Mouse (Mus musculus) c-Kit-negative CD71-positive TER-119-positive erythroid progenitor cells, embryonic 14.5 days (primary cell): Measurements from ENCODE around the gene Zfx.

Experiments
- DNase-seq: peaks from one replicate; pipeline ENCODE4 v3.0.0-alpha.2; 2013; ENCODE audit warnings: low read depth, low spot score

Zfx gene

DNA sequence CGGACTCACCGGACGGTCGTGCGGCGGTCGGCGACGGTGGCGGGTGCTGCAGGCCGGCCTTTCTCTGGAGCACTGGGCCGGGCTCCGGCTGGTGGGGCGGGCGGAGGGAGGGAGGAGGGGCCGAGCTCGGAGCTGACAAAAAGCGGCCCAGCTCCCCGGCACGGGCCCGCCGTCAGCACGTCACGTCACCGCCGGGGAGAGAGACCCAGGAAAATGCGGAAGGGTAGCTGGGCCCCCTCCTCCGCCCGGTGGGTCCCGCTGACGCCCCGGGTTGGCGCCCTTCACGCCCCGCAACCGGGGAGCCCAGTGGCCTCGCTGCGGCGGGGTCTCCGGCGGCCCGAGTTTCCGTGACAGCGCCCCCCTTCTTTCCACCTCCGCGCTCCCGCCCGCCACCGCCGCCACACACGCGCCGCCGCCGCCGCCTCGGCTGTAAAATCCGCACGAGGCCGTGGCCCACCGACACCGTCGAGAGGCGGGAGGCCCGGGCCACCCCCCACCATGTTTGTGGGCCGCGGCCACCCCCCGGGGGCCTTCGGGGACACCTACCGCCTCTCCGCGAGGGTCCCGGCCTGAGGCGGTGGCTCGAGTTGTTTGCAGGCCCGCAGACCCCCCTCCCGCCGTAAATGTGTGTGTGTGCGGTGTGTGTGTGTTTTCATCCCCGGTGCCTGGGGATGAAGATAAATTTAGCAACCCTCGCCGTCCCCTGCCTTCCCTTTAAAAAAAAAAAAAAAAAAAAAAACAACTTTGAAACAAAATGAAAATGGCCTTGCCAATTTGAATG lies at the start of gene Zfx:
Gene Zfx (minus strand): TSS at position 644 of the 781 bp plus-strand sequence.
- DNase-seq = no peak

DNA sequence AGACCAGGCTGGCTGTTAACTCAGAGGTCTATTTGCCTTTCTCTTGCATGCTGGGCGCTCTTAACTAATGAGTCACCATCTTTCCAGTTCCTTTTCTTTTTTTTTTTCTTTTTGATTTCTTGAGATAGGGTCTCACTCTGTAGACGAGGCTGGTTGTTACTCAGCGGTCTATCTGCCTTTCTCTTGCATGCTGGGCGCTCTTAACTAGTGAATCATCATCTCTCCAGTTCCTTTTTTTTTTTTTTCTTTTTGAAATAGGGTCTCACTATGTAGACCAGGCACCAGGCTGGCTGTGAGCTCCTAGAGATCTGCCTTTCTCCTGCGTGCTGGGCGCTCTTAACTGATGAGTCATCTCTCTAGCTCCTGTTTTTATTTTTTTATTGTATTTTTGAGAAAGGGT lies 45.8 kb upstream of the Zfx start:
- no peak for DNase-seq

GRCm38 (mm10) chrX:94152251-94152830 lies 28.8 kb upstream of the Zfx start:
- DNase-seq = no peak

DNA sequence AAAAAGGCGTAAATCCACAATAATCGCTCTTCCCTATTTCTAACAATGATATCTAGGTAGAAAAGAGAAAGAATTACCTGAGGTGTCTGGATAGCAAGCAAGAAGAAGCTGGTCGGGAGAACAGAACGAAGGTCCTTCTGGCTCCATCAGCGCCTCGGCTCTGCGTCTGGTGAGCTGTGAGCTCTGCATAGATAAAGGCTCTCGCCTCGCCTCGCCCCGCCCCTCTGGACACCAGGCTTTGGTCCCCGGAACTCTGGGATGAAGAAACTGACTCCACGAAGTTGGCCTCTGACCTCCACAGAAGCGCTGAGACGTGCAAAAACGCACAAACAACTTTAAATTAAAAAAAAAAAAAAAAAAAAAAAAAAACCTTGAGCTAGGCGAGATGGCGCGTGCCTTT lies 27.0 kb upstream of the Zfx start:
- no peak for DNase-seq

DNA sequence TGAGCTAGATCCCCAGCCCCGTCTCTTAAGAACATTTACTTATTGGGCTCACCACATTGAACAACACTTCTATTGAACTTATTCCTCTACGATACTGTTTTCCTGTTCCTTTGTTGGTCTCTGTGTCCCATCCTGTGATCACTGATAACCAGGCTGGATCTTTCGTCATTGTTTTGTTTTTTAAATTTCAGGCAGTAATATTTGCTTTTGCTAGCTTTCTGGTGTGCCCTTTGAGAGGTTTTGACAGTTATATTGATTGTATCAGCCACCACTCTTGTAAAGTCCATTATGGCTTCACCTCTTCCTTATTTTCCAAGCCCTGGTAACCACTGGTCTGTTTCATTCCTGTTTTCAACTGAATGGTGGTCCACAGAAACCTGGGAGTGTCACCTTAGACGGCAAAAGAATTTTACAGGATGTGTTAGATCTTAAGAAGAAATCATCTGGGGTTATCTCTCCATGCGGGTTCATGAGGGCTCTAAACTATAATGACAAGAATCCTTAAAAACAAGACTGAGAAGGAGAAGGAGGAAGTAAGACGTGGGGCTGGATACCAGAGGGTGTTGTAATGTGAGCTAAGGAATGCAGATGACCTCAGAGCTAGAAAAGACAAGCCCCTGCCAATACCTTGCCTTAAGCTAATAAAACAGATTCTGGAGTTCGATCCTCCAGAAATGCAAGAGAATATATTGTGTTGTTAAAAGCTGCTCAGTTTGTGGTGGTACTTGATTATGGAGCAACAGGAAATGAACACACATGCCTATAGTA lies 18.7 kb upstream of the Zfx start:
- no peak for DNase-seq

GRCm38 (mm10) chrX:94140080-94140479 lies 16.6 kb upstream of the Zfx start:
- no peak for DNase-seq

- DNase-seq = no peak
Measured at GRCm38 (mm10) chrX:94138256-94138655, 14.8 kb upstream of the Zfx start.

- DNase-seq = no peak
Measured at GRCm38 (mm10) chrX:94135084-94135483, 11.6 kb upstream of the Zfx start.

DNA sequence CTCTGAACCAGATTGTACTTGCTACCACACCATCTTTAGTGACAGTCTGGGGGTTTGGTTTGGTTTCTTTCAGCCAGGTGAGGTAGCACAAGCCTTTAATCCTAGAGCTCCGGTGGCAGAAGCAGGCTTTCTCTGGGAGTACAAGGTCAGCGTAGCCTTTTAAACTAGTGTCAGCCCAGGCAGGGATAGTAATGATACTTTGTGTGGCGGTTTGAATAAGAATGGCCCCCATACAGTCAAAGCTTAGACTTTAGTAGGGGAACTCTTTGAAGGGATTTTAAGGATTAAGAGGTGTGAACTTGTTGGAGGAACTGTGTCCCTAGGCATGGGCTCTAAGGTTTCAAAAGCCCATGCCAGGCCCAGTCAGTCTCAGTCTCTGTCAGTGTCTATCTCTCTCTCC lies 10.0 kb upstream of the Zfx start:
- DNase-seq = no peak

- DNase-seq = no peak
Measured at GRCm38 (mm10) chrX:94132239-94132638, 8.7 kb upstream of the Zfx start.

DNA sequence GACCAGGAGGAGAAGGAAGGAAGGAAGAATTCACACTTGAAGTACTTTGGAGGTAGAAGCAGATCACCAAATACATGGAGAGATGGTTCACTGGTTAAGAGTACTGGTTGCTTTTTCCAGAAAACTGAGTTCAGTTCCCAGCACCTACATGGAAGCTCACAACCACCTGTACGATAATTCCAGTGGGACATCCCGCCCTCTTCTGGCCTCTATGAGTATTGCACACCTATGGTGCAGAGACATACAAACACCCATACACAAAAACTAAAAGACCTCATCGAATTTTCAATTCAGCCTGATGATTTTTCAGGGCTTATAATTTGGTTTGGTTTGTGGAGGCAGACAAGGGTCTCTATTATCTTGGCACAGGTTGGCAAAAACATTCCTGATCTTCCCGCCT lies 6.2 kb upstream of the Zfx start:
- DNase-seq = no peak

- no peak for DNase-seq
Measured at GRCm38 (mm10) chrX:94125950-94126349, 2.4 kb upstream of the Zfx start.

GRCm38 (mm10) chrX:94122709-94123058 lies 818 bp downstream of the Zfx start:
- peak; percentile 37 for DNase-seq

GRCm38 (mm10) chrX:94121866-94122708 lies 1.4 kb downstream of the Zfx start:
- peak; percentile 67 for DNase-seq

DNA sequence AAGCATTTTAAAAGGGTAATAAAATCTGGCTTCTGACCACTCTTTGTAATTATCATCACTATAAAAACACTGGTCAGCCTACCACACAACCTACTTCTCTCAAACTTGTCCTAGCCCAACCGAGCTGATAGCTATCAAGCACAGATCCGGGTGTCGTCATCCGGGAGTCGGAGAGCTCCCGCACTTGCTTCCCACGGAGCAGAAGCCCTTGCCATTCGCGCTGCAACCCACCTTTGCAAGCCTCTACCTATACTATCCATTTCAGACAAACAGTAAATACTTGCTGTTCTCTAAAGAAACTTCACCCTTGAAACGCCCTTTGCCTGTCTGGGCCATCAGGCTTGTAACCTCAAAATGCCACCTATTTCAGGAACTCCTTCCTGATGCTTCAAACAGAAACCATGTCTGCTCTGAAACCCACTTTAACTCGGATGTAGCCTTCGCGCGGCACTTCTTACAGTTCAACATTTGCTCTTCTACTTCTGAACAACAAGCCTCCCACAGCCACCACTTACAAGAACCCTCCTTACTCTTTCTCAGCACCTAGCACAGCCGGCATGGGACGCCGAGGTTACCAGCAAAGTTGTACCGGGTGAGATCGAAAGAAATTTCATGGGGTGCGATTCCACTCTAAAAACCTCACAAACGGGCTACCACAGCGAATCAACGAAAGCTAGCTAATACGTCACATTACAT lies 2.2 kb downstream of the Zfx start:
- peak; percentile 34 for DNase-seq

DNA sequence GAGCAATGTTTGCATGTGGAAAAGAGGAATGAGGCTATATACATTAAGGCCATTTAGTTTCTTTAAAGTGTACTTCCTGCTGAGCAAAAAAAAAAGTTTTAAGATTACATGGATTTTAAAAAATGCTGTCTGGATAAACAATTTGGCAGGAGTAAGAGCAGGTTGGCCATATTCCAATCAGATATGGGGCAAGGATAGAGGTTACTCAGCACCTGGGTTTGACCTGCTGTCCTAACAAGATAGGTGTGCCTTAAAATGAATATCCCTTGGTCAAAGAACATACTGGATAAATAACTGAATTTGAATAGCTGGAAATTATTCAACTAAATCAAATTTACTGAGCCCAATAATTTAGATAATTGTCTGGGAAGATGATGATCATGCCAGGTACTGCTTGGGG lies 5.2 kb downstream of the Zfx start:
- DNase-seq = no peak

DNA sequence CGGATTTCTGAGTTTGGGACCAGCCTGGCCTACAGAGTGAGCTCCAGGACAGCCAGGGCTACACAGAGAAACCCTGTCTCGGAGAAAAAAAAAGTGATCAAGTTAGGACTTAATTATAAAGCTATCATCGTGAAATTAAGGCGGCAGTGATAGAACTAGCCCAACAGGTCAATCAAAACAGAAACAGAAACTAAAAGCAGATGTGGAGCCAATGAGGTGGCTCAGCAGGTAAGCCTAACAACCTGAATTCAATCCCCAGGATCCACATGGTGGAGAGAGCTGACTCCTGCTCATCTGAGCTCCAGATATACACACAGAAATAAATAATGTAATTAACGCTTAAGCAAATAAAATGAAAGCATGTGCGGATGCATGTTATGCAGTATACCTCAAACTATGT lies 7.6 kb downstream of the Zfx start:
- no peak for DNase-seq

DNA sequence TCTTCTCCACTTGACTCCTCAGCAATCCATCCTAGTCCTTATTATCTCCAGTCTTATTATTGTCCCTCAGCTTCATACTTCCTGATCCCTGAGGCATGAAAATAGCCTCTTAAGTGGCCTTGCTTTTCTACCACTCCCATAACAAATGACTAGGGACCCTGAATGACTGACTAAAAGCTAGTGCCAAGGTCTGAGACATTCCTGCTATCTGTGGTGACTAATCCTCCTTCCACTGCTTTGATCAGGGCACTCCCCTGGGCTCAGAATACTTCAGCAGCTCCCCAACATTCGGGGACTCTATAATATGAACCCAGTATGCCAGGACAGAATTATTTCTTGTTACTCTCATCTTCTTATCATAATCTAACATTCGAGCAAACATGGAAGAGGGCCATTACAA lies 17.5 kb downstream of the Zfx start:
- DNase-seq = no peak

GRCm38 (mm10) chrX:94102938-94103337 lies 20.6 kb downstream of the Zfx start:
- DNase-seq = no peak

DNA sequence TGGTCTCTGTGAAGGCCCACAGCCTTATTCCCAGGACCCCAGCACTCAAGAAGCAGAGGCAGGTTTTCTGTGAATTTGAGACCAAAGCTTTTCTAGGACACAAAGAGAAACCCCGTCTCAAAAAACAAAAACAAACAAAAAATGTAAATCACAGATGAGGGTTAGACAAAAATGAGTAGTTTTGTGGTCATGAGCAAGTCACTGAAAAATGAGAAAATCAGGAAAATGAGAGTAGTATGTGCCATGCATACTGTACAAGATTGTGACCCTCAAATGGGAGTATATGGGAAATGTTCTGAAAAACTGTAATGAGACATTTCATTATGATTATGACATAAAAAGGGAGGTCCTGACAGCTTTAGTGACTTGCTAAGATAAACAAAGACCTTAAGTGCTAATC lies 22.9 kb downstream of the Zfx start:
- no peak for DNase-seq

- no peak for DNase-seq
Measured at GRCm38 (mm10) chrX:94091001-94091400, 32.5 kb downstream of the Zfx start.
